Mouse (Mus musculus) lung, adult 2 months (tissue): Measurements from ENCODE around the gene Galnt6. TPM values are rescaled to one million over a fixed set of nuclear protein-coding genes. Genes with fewer than 3 reads are reported as not detected.

Experiments
- DNase-seq: peaks from one replicate; pipeline ENCODE4 v3.0.0; 2022
- H3K4me1 ChIP-seq: fragments of 200-500 bp; 2 replicates; pipeline ENCODE4 v1.6.1; 2011; ENCODE audit warnings: low read length; ENCODE audit not compliant: control insufficient read depth, insufficient read depth
- H3K4me3 ChIP-seq: fragments of 200-500 bp; replicated peaks from 2 replicates; pipeline ENCODE3; 2011; ENCODE audit warnings: low read depth, mild to moderate bottlenecking, control low read depth, low read length; ENCODE audit errors: extremely low read depth
- CTCF ChIP-seq: fragments of 200-500 bp; IDR thresholded peaks from 2 replicates; pipeline ENCODE4 v1.5.1; 2011; ENCODE audit warnings: mild to moderate bottlenecking, low read length, control low read depth; ENCODE audit not compliant: insufficient read depth
- POLR2A ChIP-seq: fragments of 200-500 bp; IDR thresholded peaks from 2 replicates; pipeline ENCODE4 v1.6.1; 2011; ENCODE audit warnings: low read depth, mild to moderate bottlenecking, control low read depth, low read length, borderline replicate concordance; ENCODE audit errors: extremely low read depth
- WGBS: fragments of 180-500 bp; shearing (Covaris S2); methylation state at CpG from one replicate; pipeline ENCODE4 v1.1.7; 2018; 5-methylcytosine and 5-hydroxymethylcytosine counted together
- polyA plus RNA-seq: library from polyadenylated mRNA; depleted of rRNA; stranded (reverse); fragments of >200 nt; gene quantifications from 2 replicates; pipeline ENCODE4 v1.2.3, GENCODE M21; 2012

The Galnt6 gene
- polyA plus RNA-seq, 1 experiment: 4.0 TPM

GRCm38 (mm10) chr15:100743238-100743637 is 14.1 kb upstream of the Galnt6 start:
- Histone ChIP-seq H3K4me3 (no peak overlapping the region), H3K4me1 (no peaks in the 10 kb centered on the region; the same call in 1 of the 2 replicates)
- TF ChIP-seq CTCF: no peak
- no peak for TF ChIP-seq POLR2A
- DNase-seq: no peak
- WGBS: 85% methylated on average over 6 of the region's 6 CpGs

- 84% methylated on average over 6 of the region's 6 CpGs for WGBS
- no peak for TF ChIP-seq POLR2A
- no peak for TF ChIP-seq CTCF
- H3K4me3 ChIP-seq: no peak overlapping the region
- no peaks in the 10 kb centered on the region for H3K4me1 ChIP-seq
- no peak for DNase-seq
These were observed 10.3 kb upstream of the Galnt6 start for GRCm38 (mm10) chr15:100739442-100739841.

GRCm38 (mm10) chr15:100738351-100738781 is 9.2 kb upstream of the Galnt6 start:
- 66% methylated on average over 7 of the region's 7 CpGs for WGBS

GRCm38 (mm10) chr15:100737667-100738066 is 8.5 kb upstream of the Galnt6 start:
- DNase-seq: no peak
- 75% methylated on average over 3 of the region's 3 CpGs for WGBS
- H3K4me1 ChIP-seq: no peaks in the 10 kb centered on the region
- TF ChIP-seq CTCF (no peak), POLR2A (no peak)
- H3K4me3 ChIP-seq: no peak overlapping the region

More at GRCm38 (mm10) chr15:100738351-100738781, 9.2 kb upstream of the Galnt6 start:
- no peak for DNase-seq
- TF ChIP-seq CTCF (no peak), POLR2A (no peak)
- H3K4me3 ChIP-seq: no peak overlapping the region
- no peaks in the 10 kb centered on the region for H3K4me1 ChIP-seq

GRCm38 (mm10) chr15:100735953-100736300 is 6.8 kb upstream of the Galnt6 start:
- no peak overlapping the region for H3K4me3 ChIP-seq
- WGBS: 64% methylated on average over 9 of the region's 9 CpGs
- no peak for DNase-seq
- H3K4me1 ChIP-seq: no peaks in the 10 kb centered on the region
- TF ChIP-seq CTCF (no peak), POLR2A (no peak)

GRCm38 (mm10) chr15:100735095-100735952 is 6.1 kb upstream of the Galnt6 start:
- Histone ChIP-seq H3K4me3 (no peak overlapping the region), H3K4me1 (no peaks in the 10 kb centered on the region)
- DNase-seq: no peak
- TF ChIP-seq CTCF: no peak
- TF ChIP-seq POLR2A: no peak
- WGBS: 84% methylated on average over 14 of the region's 15 CpGs

- Histone ChIP-seq H3K4me1 (peaks cover 3% of the 10 kb centered on the region; the same call in 1 of the 2 replicates), H3K4me3 (no peak overlapping the region)
- 21% methylated on average over 5 of the region's 5 CpGs for WGBS
- no peak for DNase-seq
- no peak for TF ChIP-seq CTCF
- no peak for TF ChIP-seq POLR2A
These were observed 3.4 kb upstream of the Galnt6 start for GRCm38 (mm10) chr15:100732580-100732979.

GRCm38 (mm10) chr15:100731081-100731480 is 1.9 kb upstream of the Galnt6 start:
- DNase-seq: no peak
- no peak for TF ChIP-seq POLR2A
- no peak for TF ChIP-seq CTCF
- Histone ChIP-seq H3K4me1 (peaks cover 3% of the 10 kb centered on the region; the same call in 1 of the 2 replicates), H3K4me3 (no peak overlapping the region)
- 56% methylated on average over 9 of the region's 9 CpGs for WGBS

GRCm38 (mm10) chr15:100728586-100728985 is 590 bp downstream of the Galnt6 start:
- no peak for TF ChIP-seq POLR2A
- TF ChIP-seq CTCF: no peak
- H3K4me3 ChIP-seq: peak overlapping the region; percentile 56
- peaks cover 3% of the 10 kb centered on the region; the same call in 1 of the 2 replicates for H3K4me1 ChIP-seq
- WGBS: 35% methylated on average over 9 of the region's 9 CpGs
- no peak for DNase-seq

GRCm38 (mm10) chr15:100727834-100728233 is 1.3 kb downstream of the Galnt6 start:
- TF ChIP-seq POLR2A: no peak
- TF ChIP-seq CTCF: no peak
- 66% methylated on average over 11 of the region's 11 CpGs for WGBS
- Histone ChIP-seq H3K4me3 (no peak overlapping the region), H3K4me1 (peaks cover 3% of the 10 kb centered on the region; the same call in 1 of the 2 replicates)
- no peak for DNase-seq
